ENCODE assay signal across 11 mouse cellular contexts in the genomic region with DNA sequence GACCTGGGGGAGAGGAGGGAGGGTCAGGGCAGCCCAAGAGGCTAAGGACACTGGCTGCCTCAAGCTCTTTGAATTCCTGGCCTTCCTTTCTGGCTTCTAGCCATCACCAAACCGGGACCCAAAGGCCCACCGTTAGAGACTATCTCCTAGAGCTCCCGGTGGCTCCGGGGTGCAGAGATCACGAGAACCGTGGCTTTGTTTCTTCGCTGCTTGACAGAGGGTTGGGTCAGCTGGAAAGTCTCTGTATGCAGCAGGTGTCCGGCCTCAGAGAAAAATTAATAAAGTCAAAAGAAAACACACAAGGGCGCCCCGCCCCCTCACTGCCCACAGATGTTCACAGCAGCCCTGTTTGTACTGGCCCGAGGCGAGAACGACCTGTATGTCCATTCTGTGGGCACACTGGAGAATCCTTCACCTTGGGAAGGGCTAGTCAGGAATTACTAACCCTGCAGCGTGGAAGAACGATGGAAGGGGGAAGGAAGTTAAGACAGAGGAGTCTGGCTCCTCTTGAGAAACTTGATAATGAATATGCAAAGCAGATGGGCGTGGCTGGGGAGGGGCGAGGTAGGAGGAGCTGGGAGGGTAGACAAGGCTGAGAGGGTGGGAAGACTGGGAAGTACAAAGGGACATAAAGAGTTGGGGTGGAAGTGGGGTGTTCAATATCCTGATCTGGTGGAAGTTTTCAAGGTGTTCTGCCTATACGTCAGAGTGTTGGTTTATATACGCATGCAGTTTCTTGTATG. TPM values are rescaled to one million over a fixed set of nuclear protein-coding genes. Genes with fewer than 3 reads are reported as not detected.
DNase-seq lines count a peak whose midpoint lies in the region; ATAC-seq and TF ChIP-seq lines count a peak whose summit lies in the region.
"Had no signal": no experiment of that assay in that cellular context is flagged by ENCODE, and none has a peak within 500 bp of the region (broad histone marks: within the 10 kb centered on the region; RNA-seq: fewer than 3 reads in every experiment).

No protein-coding gene starts in this region.

- H3K36me3 ChIP-seq in embryonic facial prominence, embryonic 11.5 days (replicated peaks; ENCODE audit: control insufficient read depth, insufficient read depth, low read depth, low read length) = no peaks in the 10 kb centered on the region
- no peaks in the 10 kb centered on the region for H3K36me3 ChIP-seq in embryonic facial prominence, embryonic 10.5 days (replicated peaks)
- no peaks in the 10 kb centered on the region for H3K36me3 ChIP-seq in kidney, embryonic 16.5 days (ENCODE audit: insufficient read depth, low read length)
- no peaks in the 10 kb centered on the region for H3K36me3 ChIP-seq in liver, embryonic 14.5 days (replicated peaks; ENCODE audit: control insufficient read depth, insufficient read depth, low read depth)
- H3K36me3 ChIP-seq: embryonic facial prominence, embryonic 15.5 days had no signal

- peak; percentile 42 for DNase-seq in embryonic facial prominence, embryonic 11.5 days (ENCODE audit: low spot score)
- no peak for DNase-seq in embryonic facial prominence, embryonic 10.5 days (ENCODE audit: low spot score)
- DNase-seq in kidney, adult 11 months = no peak
- peak; percentile 23 for DNase-seq in c-Kit-positive CD71-positive TER-119-negative erythroid progenitor cells, embryonic 14.5 days (ENCODE audit: low read depth)
- DNase-seq in liver, embryonic 14.5 days (ENCODE audit: low read depth in 3 of 3, low spot score in 3 of 3) = no peak
- no peak for DNase-seq in cerebellum, adult 2 months
- DNase-seq in MN1 (ENCODE audit: low spot score) = no peak
- DNase-seq: gastrocnemius, postnatal 36 days; lung, postnatal 4 days had no signal

- no peaks in the 10 kb centered on the region for H3K9me3 ChIP-seq in embryonic facial prominence, embryonic 11.5 days (replicated peaks; ENCODE audit: control insufficient read depth, low read length)
- no peaks in the 10 kb centered on the region for H3K9me3 ChIP-seq in embryonic facial prominence, embryonic 10.5 days
- no peaks in the 10 kb centered on the region for H3K9me3 ChIP-seq in kidney, embryonic 16.5 days (ENCODE audit: low read length)
- no peaks in the 10 kb centered on the region for H3K9me3 ChIP-seq in liver, embryonic 14.5 days (ENCODE audit: control insufficient read depth, low read length)
- H3K9me3 ChIP-seq: embryonic facial prominence, embryonic 15.5 days had no signal

- no peak overlapping the region for H3K9ac ChIP-seq in embryonic facial prominence, embryonic 11.5 days (replicated peaks; ENCODE audit: low read length)
- H3K9ac ChIP-seq in kidney, embryonic 16.5 days (replicated peaks; ENCODE audit: low read length) = no peak overlapping the region
- no peak overlapping the region for H3K9ac ChIP-seq in liver, embryonic 14.5 days (replicated peaks)
- H3K9ac ChIP-seq: embryonic facial prominence, embryonic 15.5 days had no signal

- TF ChIP-seq CTCF in liver, embryonic 14.5 days (IDR thresholded peaks at IDR 0.05; ENCODE audit: low read depth) = no peak
- no peak for TF ChIP-seq CTCF in cerebellum, adult 2 months (IDR thresholded peaks at IDR 0.05; ENCODE audit: borderline replicate concordance, insufficient read depth, low read depth, low read length)

- H3K27ac ChIP-seq in embryonic facial prominence, embryonic 11.5 days (replicated peaks; ENCODE audit: low read depth, low read length) = no peak overlapping the region
- H3K27ac ChIP-seq in embryonic facial prominence, embryonic 10.5 days (replicated peaks) = no peak overlapping the region
- no peak overlapping the region for H3K27ac ChIP-seq in kidney, embryonic 16.5 days (ENCODE audit: low read length)
- no peak overlapping the region for H3K27ac ChIP-seq in liver, embryonic 14.5 days
- H3K27ac ChIP-seq in cerebellum, adult 2 months (ENCODE audit: insufficient read depth, low read length) = no peak overlapping the region
- H3K27ac ChIP-seq: embryonic facial prominence, embryonic 15.5 days had no signal

- H3K4me1 ChIP-seq in embryonic facial prominence, embryonic 11.5 days (ENCODE audit: control insufficient read depth, insufficient read depth, low read length) = no peaks in the 10 kb centered on the region; the same call in 1 of the 2 replicates
- H3K4me1 ChIP-seq in embryonic facial prominence, embryonic 10.5 days = peaks cover 41% of the 10 kb centered on the region
- peaks cover 10% of the 10 kb centered on the region for H3K4me1 ChIP-seq in kidney, embryonic 16.5 days (ENCODE audit: insufficient read depth, low read length)
- H3K4me1 ChIP-seq in liver, embryonic 14.5 days (replicated peaks; ENCODE audit: control insufficient read depth in 2 of 2, insufficient read depth in 2 of 2, low read length in 1 of 2) = no peaks in the 10 kb centered on the region
- H3K4me1 ChIP-seq in cerebellum, adult 2 months (ENCODE audit: control insufficient read depth, insufficient read depth, low read length) = peaks cover 7% of the 10 kb centered on the region

- WGBS in embryonic facial prominence, embryonic 11.5 days = 49% methylated on average over 19 of the region's 19 CpGs
- 48% methylated on average over 19 of the region's 19 CpGs for WGBS in embryonic facial prominence, embryonic 10.5 days
- WGBS in kidney, embryonic 16.5 days = 41% methylated on average over 19 of the region's 19 CpGs
- WGBS in liver, embryonic 14.5 days (ENCODE audit: insufficient replicate concordance) = 43% methylated on average over 19 of the region's 19 CpGs
- 42% methylated on average over 19 of the region's 19 CpGs for WGBS in cerebellum, adult 2 months

- no peak overlapping the region for H3K4me3 ChIP-seq in embryonic facial prominence, embryonic 11.5 days (ENCODE audit: low read depth, low read length)
- no peak overlapping the region for H3K4me3 ChIP-seq in embryonic facial prominence, embryonic 10.5 days
- H3K4me3 ChIP-seq in kidney, embryonic 16.5 days (ENCODE audit: low read length) = no peak overlapping the region
- no peak overlapping the region for H3K4me3 ChIP-seq in liver, embryonic 14.5 days (ENCODE audit: insufficient read depth in 1 of 2, low read depth in 2 of 2, low read length in 2 of 2)
- no peak overlapping the region for H3K4me3 ChIP-seq in cerebellum, adult 2 months (replicated peaks; ENCODE audit: insufficient read depth, low read depth, low read length)
- H3K4me3 ChIP-seq: embryonic facial prominence, embryonic 15.5 days had no signal

- TF ChIP-seq EP300 in liver, embryonic 14.5 days (IDR thresholded peaks at IDR 0.05; ENCODE audit: low read depth) = no peak

- no peak for ATAC-seq in embryonic facial prominence, embryonic 11.5 days (replicated peaks; ENCODE audit: insufficient number of reproducible peaks, low FRiP score, low TSS enrichment, low read depth)
- ATAC-seq in kidney, embryonic 16.5 days (ENCODE audit: low FRiP score, low TSS enrichment) = no peak
- no peak for ATAC-seq in liver, embryonic 14.5 days (ENCODE audit: insufficient read depth)

- H3K4me2 ChIP-seq in embryonic facial prominence, embryonic 11.5 days (ENCODE audit: low read depth, low read length) = no peak overlapping the region
- H3K4me2 ChIP-seq in kidney, embryonic 16.5 days (replicated peaks; ENCODE audit: low read depth, low read length) = peak overlapping the region; percentile 31
- H3K4me2 ChIP-seq in liver, embryonic 14.5 days (ENCODE audit: low read depth) = peak overlapping the region; percentile 31; the same call in 1 of the 2 replicates
- H3K4me2 ChIP-seq: embryonic facial prominence, embryonic 15.5 days had no signal

- no peak for TF ChIP-seq POLR2A in cerebellum, adult 2 months (IDR thresholded peaks at IDR 0.05; ENCODE audit: borderline replicate concordance, insufficient read depth, low read length)

- peaks cover 16% of the 10 kb centered on the region for H3K27me3 ChIP-seq in embryonic facial prominence, embryonic 11.5 days (ENCODE audit: control insufficient read depth, insufficient read depth, low read length)
- peaks cover 83% of the 10 kb centered on the region for H3K27me3 ChIP-seq in embryonic facial prominence, embryonic 10.5 days (replicated peaks; ENCODE audit: low read depth, poor library complexity, severe bottlenecking)
- H3K27me3 ChIP-seq in kidney, embryonic 16.5 days (ENCODE audit: insufficient read depth, low read length) = peaks cover 27% of the 10 kb centered on the region
- H3K27me3 ChIP-seq in liver, embryonic 14.5 days (ENCODE audit: control insufficient read depth, insufficient read depth, low read length) = peaks cover 33% of the 10 kb centered on the region
- H3K27me3 ChIP-seq in cerebellum, adult 2 months (ENCODE audit: control insufficient read depth, insufficient read depth, low read length) = peaks cover 3% of the 10 kb centered on the region; the same call in 1 of the 2 replicates

RNA-seq across cellular contexts. Expression of gene Plekha6, which starts 4.5 kb away (rescaled TPM):
- 2.0 and 2.8 TPM in 2 replicates for polyA plus RNA-seq in embryonic facial prominence, embryonic 11.5 days (2014; fragmentation: Nextera tagmentation; extraction: Ambion mirVana)
- 3.4 and 3.7 TPM in 2 replicates for polyA plus RNA-seq in embryonic facial prominence, embryonic 10.5 days (2016; fragmentation: Nextera tagmentation; extraction: Ambion mirVana)
- polyA plus RNA-seq in kidney, embryonic 16.5 days (2015; fragmentation: Nextera tagmentation; extraction: Ambion mirVana) = 8.5 and 9.7 TPM in 2 replicates
- 2.1 and 2.3 TPM in 2 replicates for polyA plus RNA-seq in liver, embryonic 14.5 days (2012; rRNA removed)
- 0.81 and 1.3 TPM in 2 replicates for polyA plus RNA-seq in liver, embryonic 14.5 days (2014; fragmentation: Nextera tagmentation; extraction: Ambion mirVana)
- polyA plus RNA-seq in cerebellum, adult 2 months (2012; rRNA removed) = 73.7 and 77.2 TPM in 2 replicates

RNA-seq across cellular contexts. Expression of gene Ppp1r15b, which starts 37.5 kb away (rescaled TPM):
- 41.5 and 42.1 TPM in 2 replicates for polyA plus RNA-seq in embryonic facial prominence, embryonic 11.5 days (2014; fragmentation: Nextera tagmentation; extraction: Ambion mirVana)
- polyA plus RNA-seq in embryonic facial prominence, embryonic 10.5 days (2016; fragmentation: Nextera tagmentation; extraction: Ambion mirVana) = 49.4 and 57.3 TPM in 2 replicates
- 45.7 and 47.7 TPM in 2 replicates for polyA plus RNA-seq in kidney, embryonic 16.5 days (2015; fragmentation: Nextera tagmentation; extraction: Ambion mirVana)
- polyA plus RNA-seq in liver, embryonic 14.5 days (2012; rRNA removed) = 21.3 and 26.9 TPM in 2 replicates
- 33.4 and 40.5 TPM in 2 replicates for polyA plus RNA-seq in liver, embryonic 14.5 days (2014; fragmentation: Nextera tagmentation; extraction: Ambion mirVana)
- polyA plus RNA-seq in cerebellum, adult 2 months (2012; rRNA removed) = 31.7 and 32.1 TPM in 2 replicates

Comparison
In these comparisons a context has a peak if more than half of its experiments do, and no peak if none do; other contexts are left out.
1. DNase-seq: peak in embryonic facial prominence, embryonic 11.5 days (single experiment) and c-Kit-positive CD71-positive TER-119-negative erythroid progenitor cells, embryonic 14.5 days (single experiment); none in embryonic facial prominence, embryonic 10.5 days (single experiment), kidney, adult 11 months (single experiment), liver, embryonic 14.5 days (0 of 3), cerebellum, adult 2 months (0 of 2) and MN1 (single experiment).